Mouse (Mus musculus) neural tube, embryonic 13.5 days (tissue): ENCODE results near the gene Prr7. TPM values are rescaled to one million over a fixed set of nuclear protein-coding genes. Genes with fewer than 3 reads are reported as not detected.
A peak's percentile ranks its signal among the peaks of the same experiment; 100 is the strongest.

Experiments used
- ATAC-seq: fragments of 200-750 bp; cut with Nextera tagmentation; 2 replicates; pipeline ENCODE4 v1.8.0; 2017; ENCODE audit warnings: low read depth, mild to moderate bottlenecking, moderate TSS enrichment, moderate library complexity
- H3K27ac ChIP-seq: fragments of 300-500 bp; sonication (generic); replicated peaks from 2 replicates; pipeline ENCODE4 v1.5.1; 2015; ENCODE audit warnings: moderate library complexity, mild to moderate bottlenecking, inconsistent platforms
- H3K27me3 ChIP-seq: fragments of 300-500 bp; sonication (generic); 2 replicates; pipeline ENCODE4 v1.6.1; 2015; ENCODE audit warnings: mild to moderate bottlenecking, inconsistent platforms
- H3K36me3 ChIP-seq: fragments of 300-500 bp; sonication (generic); 2 replicates; pipeline ENCODE4 v1.6.1; 2015; ENCODE audit warnings: mild to moderate bottlenecking, inconsistent platforms
- H3K4me1 ChIP-seq: fragments of 300-500 bp; sonication (generic); replicated peaks from 2 replicates; pipeline ENCODE4 v1.6.1; 2015; ENCODE audit warnings: inconsistent platforms
- H3K4me2 ChIP-seq: fragments of 300-500 bp; sonication (generic); 2 replicates; pipeline ENCODE4 v1.6.1; 2015; ENCODE audit warnings: inconsistent platforms, mild to moderate bottlenecking, moderate library complexity
- H3K4me3 ChIP-seq: fragments of 300-500 bp; sonication (generic); 2 replicates; pipeline ENCODE4 v1.5.1; 2015; ENCODE audit warnings: mild to moderate bottlenecking, inconsistent platforms
- H3K9ac ChIP-seq: fragments of 300-500 bp; sonication (generic); 2 replicates; pipeline ENCODE4 v1.6.1; 2015; ENCODE audit warnings: moderate library complexity, mild to moderate bottlenecking, inconsistent platforms
- H3K9me3 ChIP-seq: fragments of 300-500 bp; sonication (generic); 2 replicates; pipeline ENCODE4 v1.6.1; 2016; ENCODE audit warnings: inconsistent platforms
- WGBS: fragments of 180-500 bp; shearing (Covaris S2); methylation state at CpG from one replicate; pipeline ENCODE4 v1.1.7; 2015; 5-methylcytosine and 5-hydroxymethylcytosine counted together
- polyA plus RNA-seq: library from polyadenylated mRNA; unstranded; fragments of >200 nt; fragmentation: Nextera tagmentation; extraction: Ambion mirVana; gene quantifications from 2 replicates; pipeline ENCODE4 v1.2.1, GENCODE M21; 2015

Prr7 gene
- polyA plus RNA-seq, 1 experiment from 2014 or later, result 2.5 TPM

- peak overlapping the region; percentile 100 for H3K4me2 ChIP-seq
- peaks cover 45% of the 10 kb centered on the region for H3K36me3 ChIP-seq
- peak overlapping the region; percentile 99 for H3K27ac ChIP-seq
- H3K4me1 ChIP-seq, result peaks cover 59% of the 10 kb centered on the region
- 6% methylated on average over 15 of the region's 15 CpGs for WGBS
- peak; percentile 71 for ATAC-seq
- peak overlapping the region; percentile 100 for H3K9ac ChIP-seq
- no peaks in the 10 kb centered on the region for H3K9me3 ChIP-seq
- no peaks in the 10 kb centered on the region for H3K27me3 ChIP-seq
- peak overlapping the region; percentile 99 for H3K4me3 ChIP-seq
Measured at GRCm38 (mm10) chr13:55483593-55483992, 19.5 kb downstream of the Prr7 start.

DNA sequence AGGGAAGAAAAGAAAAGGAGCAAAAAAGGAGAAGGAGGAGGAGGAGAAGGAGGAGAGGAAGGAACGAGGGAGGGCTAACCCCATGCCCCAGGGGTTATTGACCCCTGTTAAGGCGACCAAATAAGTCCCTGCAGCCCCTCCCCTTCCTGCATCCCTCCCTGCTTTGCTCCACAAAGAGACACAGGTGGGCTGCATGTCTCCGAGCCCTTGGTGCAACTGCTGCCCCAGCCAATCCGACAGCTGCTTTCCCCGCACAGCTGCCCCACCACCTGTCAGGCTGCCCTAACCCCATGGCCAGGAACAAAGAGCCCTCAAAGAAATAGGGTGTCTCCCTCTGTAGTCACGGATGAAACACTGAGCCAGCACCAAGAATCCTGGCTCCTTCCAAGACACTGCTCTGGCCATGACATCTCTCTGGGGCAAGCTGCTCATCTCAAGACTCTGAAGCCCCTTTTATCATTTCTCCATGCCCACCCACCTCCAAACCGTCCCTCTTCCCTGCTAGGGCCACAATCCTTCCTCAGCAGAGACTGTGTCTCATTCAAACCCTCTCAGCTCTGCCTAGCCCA lies 20.5 kb downstream of the Prr7 start:
- WGBS, result 20% methylated on average over 7 of the region's 7 CpGs
- Histone ChIP-seq H3K9me3 (no peaks in the 10 kb centered on the region), H3K4me3 (peak overlapping the region; percentile 99), H3K4me2 (peak overlapping the region; percentile 100), H3K27me3 (no peaks in the 10 kb centered on the region), H3K9ac (peak overlapping the region; percentile 100), H3K27ac (peak overlapping the region; percentile 99), H3K36me3 (peaks cover 35% of the 10 kb centered on the region), H3K4me1 (peaks cover 62% of the 10 kb centered on the region)
- ATAC-seq, result no peak

DNA sequence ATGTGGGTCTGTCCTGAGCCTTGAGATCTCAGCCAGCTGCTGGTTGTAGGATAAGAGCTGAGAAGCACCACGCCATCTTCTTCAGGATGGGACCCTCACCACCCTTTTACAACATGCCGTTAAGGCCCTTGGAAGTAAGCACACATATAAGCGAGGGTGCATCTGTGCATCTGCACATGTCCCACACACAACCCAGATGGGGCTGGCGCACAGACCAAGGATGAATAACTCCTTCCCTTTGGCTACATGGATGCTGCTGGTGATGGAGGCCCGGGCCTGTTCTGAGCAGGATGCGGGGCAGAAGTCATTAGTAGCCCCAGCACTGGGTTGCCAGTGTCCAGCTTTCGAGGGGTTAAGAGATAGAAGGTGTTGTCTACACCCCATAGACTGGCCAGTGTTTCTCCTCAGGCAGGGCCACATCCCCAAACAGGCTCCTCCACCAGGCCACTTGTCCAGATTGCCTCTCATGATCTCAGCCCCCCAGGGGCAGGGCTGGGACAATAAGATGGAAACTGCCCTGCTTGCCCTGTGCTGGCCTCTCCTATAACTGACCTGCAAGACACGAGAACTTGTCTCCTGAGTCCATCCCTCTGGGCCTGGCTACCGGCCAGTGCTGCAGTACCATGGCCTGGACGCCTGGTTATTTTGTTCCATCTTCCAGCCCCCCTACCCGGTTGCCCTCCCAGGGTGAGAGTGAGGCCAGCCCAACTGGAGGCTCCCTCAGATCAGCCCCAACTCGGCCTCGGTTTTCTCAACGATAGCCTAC lies 22.1 kb downstream of the Prr7 start:
- 21% methylated on average over 14 of the region's 14 CpGs for WGBS
- peaks cover 62% of the 10 kb centered on the region for H3K4me1 ChIP-seq
- peak overlapping the region; percentile 99 for H3K27ac ChIP-seq
- H3K27me3 ChIP-seq, result no peaks in the 10 kb centered on the region
- ATAC-seq, result no peak
- peak overlapping the region; percentile 100 for H3K9ac ChIP-seq
- no peaks in the 10 kb centered on the region for H3K9me3 ChIP-seq
- peak overlapping the region; percentile 99 for H3K4me3 ChIP-seq
- H3K4me2 ChIP-seq, result peak overlapping the region; percentile 100
- H3K36me3 ChIP-seq, result peaks cover 19% of the 10 kb centered on the region

GRCm38 (mm10) chr13:55486916-55487577 lies 23.0 kb downstream of the Prr7 start:
- Histone ChIP-seq H3K4me2 (peak overlapping the region; percentile 100), H3K27ac (peak overlapping the region; percentile 99), H3K9ac (peak overlapping the region; percentile 100), H3K27me3 (no peaks in the 10 kb centered on the region), H3K36me3 (peaks cover 11% of the 10 kb centered on the region), H3K4me1 (peaks cover 57% of the 10 kb centered on the region), H3K9me3 (no peaks in the 10 kb centered on the region), H3K4me3 (peak overlapping the region; percentile 99)
- WGBS, result 1% methylated on average over 27 of the region's 29 CpGs
- ATAC-seq, result peak; percentile 51

DNA sequence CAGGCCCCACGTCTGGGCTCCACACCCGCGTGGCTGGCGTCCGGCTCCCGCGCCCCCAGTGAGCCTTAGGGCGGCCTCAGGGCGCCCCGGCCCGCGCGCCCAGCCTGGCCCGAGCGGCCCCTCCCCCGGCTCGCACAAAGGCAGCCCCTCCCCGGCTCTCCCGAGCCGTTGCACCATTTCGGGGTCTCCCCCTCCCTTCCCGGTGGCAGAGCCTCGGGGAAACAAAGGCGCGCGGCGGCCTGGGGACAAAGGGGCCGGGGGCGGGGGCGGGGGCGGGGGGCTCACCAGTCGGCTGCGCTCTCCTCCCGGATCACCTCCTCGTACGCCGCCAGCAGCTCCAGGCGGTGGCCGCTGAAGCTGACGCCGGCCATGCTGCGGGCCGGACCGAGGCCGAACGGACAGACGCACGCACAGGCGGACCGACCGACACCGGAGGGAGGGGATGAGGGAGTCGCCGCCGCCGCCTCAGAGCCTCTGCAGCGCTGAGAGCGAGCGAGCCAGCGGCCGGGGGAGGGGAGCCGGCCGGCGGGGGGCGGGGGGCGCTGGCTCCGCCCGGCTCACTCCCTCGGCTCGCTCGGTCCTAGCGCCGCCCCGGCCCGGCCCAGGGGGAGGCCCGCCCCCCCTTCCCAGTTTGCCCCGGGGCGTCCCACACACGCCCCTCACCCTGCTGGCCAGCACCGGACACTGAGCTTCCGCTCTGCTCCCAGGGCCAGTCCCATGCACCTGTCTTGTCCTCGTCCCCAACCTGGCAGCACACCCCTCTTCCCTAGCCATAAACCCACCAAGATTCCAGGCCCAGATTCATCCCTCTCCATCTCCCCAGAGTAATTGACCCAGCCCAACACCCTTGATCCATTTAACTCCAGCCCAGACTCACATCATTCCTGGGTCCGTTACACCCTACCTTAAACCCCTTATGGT lies 23.8 kb downstream of the Prr7 start, which contains the start of gene Dbn1:
Gene Dbn1, minus strand, starts transcription at position 534 of the 921 bp plus-strand sequence.
- ATAC-seq, result peak; percentile 85
- Histone ChIP-seq H3K36me3 (peaks cover 3% of the 10 kb centered on the region), H3K27me3 (no peaks in the 10 kb centered on the region), H3K27ac (peak within 1 kb of the TSS; percentile 99), H3K4me2 (peak within 1 kb of the TSS; percentile 100), H3K9me3 (no peaks in the 10 kb centered on the region), H3K9ac (peak within 1 kb of the TSS; percentile 100), H3K4me1 (peaks cover 49% of the 10 kb centered on the region), H3K4me3 (peak within 1 kb of the TSS; percentile 99)
- WGBS, result under 1% methylated on average over 80 of the region's 83 CpGs

DNA sequence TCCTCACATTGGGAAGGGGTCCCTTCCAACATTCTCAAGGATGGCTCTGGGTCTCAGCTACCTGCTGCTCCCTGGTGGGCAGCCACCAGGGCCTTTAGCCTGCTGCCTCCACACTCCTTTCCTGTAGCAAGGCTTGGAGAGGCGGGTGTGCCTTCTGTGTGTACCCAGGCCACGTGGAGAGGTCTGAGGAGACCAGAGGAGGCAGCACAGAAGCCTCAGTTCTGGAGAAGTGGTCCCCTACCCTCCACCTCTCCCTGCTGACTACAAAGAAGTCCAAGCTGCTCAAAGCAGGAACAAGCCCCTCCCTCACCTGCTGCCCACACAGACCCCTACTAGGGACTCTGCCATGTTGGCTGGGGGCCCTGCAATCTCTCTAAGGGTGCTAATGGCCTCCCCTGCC lies 30.2 kb downstream of the Prr7 start:
- Histone ChIP-seq H3K36me3 (peaks cover 14% of the 10 kb centered on the region), H3K4me3 (no peak overlapping the region), H3K4me1 (peaks cover 34% of the 10 kb centered on the region), H3K9ac (no peak overlapping the region), H3K27me3 (no peaks in the 10 kb centered on the region), H3K9me3 (no peaks in the 10 kb centered on the region), H3K27ac (no peak overlapping the region), H3K4me2 (no peak overlapping the region)
- 26% methylated on average over 2 of the region's 2 CpGs for WGBS
- no peak for ATAC-seq

DNA sequence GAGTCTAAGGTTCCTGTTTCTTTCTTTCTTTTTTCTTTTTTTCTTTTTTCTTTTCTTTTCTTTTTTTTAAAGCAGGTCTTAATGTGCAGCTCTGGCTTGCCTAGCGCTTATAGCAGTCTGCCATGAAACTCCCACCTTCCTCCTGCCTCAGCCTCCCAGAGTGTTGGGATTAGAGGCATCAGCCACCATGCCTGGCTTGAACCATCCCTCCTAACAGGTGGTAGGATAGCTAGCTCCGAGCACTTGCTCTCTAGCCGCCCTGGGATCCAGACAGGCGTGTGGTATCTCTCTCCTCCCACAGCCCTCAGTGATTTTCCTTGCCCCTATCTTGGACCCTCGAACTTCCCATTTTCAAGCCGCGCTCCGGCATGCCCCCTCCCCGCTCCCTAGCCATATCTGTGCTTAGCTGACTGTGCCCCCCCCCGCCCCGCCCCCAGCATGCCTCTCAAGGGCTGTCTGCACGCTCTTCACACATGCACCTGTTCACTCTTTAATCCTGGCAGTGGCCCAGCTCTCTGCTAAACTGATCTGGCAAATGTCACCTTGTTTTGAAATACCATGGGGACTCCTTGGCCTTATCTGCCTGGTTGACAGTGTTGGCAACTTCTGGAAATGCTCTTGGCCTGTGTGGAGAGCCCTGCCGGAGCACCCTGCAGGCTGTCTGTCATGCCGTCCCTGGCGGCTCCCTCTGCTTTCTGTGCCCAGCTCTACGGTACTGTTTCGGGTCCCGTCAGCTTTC lies 31.0 kb downstream of the Prr7 start:
- no peak overlapping the region for H3K27ac ChIP-seq

DNA sequence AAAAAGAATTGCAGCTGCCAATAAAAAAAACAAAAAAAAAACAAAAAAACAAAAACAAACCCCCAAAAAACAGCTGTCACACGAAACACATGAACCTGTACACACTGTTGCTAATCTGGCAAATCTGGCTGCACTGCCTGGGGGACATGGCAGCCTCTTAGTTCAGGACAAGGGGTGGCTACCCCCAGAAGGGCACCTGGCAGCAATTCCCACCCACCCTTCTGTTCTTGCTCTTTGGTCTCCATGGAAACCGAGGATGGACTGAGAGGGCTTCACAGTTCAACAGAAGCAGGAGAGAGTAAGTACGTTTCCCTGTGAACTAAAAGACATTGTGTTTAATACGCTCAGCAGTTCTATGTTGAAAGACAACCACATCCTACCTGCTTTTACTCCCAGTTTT lies 31.6 kb downstream of the Prr7 start:
- peaks cover 34% of the 10 kb centered on the region for H3K4me1 ChIP-seq
- H3K4me2 ChIP-seq, result no peak overlapping the region
- no peaks in the 10 kb centered on the region for H3K9me3 ChIP-seq
- WGBS, result 25% methylated on average over 4 of the region's 4 CpGs
- no peak overlapping the region for H3K4me3 ChIP-seq
- no peak for ATAC-seq
- no peak overlapping the region for H3K27ac ChIP-seq
- no peak overlapping the region for H3K9ac ChIP-seq
- no peaks in the 10 kb centered on the region for H3K27me3 ChIP-seq
- peaks cover 22% of the 10 kb centered on the region for H3K36me3 ChIP-seq

More for the DNA sequence above, 31.0 kb downstream of the Prr7 start:
- peaks cover 34% of the 10 kb centered on the region for H3K4me1 ChIP-seq
- no peak for ATAC-seq
- peak overlapping the region; percentile 38; the same call in 1 of the 2 replicates for H3K9ac ChIP-seq
- H3K9me3 ChIP-seq, result no peaks in the 10 kb centered on the region
- peaks cover 16% of the 10 kb centered on the region for H3K36me3 ChIP-seq
- H3K4me3 ChIP-seq, result no peak overlapping the region
- H3K27me3 ChIP-seq, result no peaks in the 10 kb centered on the region
- 22% methylated on average over 18 of the region's 18 CpGs for WGBS
- H3K4me2 ChIP-seq, result no peak overlapping the region

GRCm38 (mm10) chr13:55496661-55497060 lies 32.6 kb downstream of the Prr7 start:
- WGBS, result 85% methylated on average over 6 of the region's 6 CpGs
- H3K27ac ChIP-seq, result no peak overlapping the region

DNA sequence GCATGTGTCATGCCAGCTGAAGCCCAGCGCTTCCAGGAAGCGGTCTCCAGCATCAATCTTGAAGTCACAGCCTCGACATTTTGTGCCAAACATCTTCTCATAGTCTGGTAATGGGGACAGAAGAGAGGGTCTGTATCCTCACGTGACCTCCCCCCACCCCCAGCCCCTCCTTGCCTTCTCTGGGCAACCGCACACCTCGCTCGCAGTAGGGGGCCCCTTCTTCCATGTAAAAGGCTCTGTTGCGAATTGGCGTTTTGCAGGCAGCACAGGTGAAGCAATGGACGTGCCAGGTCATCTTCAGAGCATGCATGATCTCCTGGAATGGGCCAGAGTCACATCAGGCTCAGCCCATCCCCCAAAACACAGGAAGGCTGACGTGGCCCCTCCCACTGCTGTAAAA lies 34.8 kb downstream of the Prr7 start:
- ATAC-seq, result no peak
- 57% methylated on average over 11 of the region's 11 CpGs for WGBS
- peaks cover 51% of the 10 kb centered on the region for H3K36me3 ChIP-seq
- no peak overlapping the region for H3K4me3 ChIP-seq
- no peaks in the 10 kb centered on the region for H3K27me3 ChIP-seq
- no peaks in the 10 kb centered on the region for H3K9me3 ChIP-seq
- H3K27ac ChIP-seq, result no peak overlapping the region
- H3K4me1 ChIP-seq, result peaks cover 34% of the 10 kb centered on the region
- no peak overlapping the region for H3K9ac ChIP-seq
- no peak overlapping the region for H3K4me2 ChIP-seq

More at GRCm38 (mm10) chr13:55496661-55497060, 32.6 kb downstream of the Prr7 start:
- Histone ChIP-seq H3K36me3 (peaks cover 29% of the 10 kb centered on the region), H3K9ac (no peak overlapping the region), H3K27me3 (no peaks in the 10 kb centered on the region), H3K4me3 (no peak overlapping the region), H3K4me2 (no peak overlapping the region), H3K4me1 (peaks cover 34% of the 10 kb centered on the region), H3K9me3 (no peaks in the 10 kb centered on the region)
- ATAC-seq, result no peak

- ATAC-seq, result no peak
- no peak overlapping the region for H3K4me2 ChIP-seq
- H3K9me3 ChIP-seq, result no peaks in the 10 kb centered on the region
- H3K9ac ChIP-seq, result no peak overlapping the region
- no peak overlapping the region for H3K4me3 ChIP-seq
- no peaks in the 10 kb centered on the region for H3K27me3 ChIP-seq
- H3K36me3 ChIP-seq, result peaks cover 68% of the 10 kb centered on the region
- H3K4me1 ChIP-seq, result peaks cover 19% of the 10 kb centered on the region
- H3K27ac ChIP-seq, result no peak overlapping the region
- 86% methylated on average over 10 of the region's 10 CpGs for WGBS
Measured at GRCm38 (mm10) chr13:55500575-55500974, 36.5 kb downstream of the Prr7 start.
